Comparison of ENCODE assay signal across 13 mouse cellular contexts in genomic region chr14:101830116-101830515, GRCm38 (mm10).
DNase-seq lines count a peak whose midpoint lies in the region; ATAC-seq and TF ChIP-seq lines count a peak whose summit lies in the region.
"Had no signal": no experiment of that assay in that cellular context is flagged by ENCODE, and none has a peak within 500 bp of the region (broad histone marks: within the 10 kb centered on the region; RNA-seq: fewer than 3 reads in every experiment).

No protein-coding gene starts in this region.

- H3K9me3 ChIP-seq in hindbrain, embryonic 16.5 days (ENCODE audit: control insufficient read depth, low read length): no peaks in the 10 kb centered on the region
- no peaks in the 10 kb centered on the region for H3K9me3 ChIP-seq in hindbrain, embryonic 13.5 days
- H3K9me3 ChIP-seq: forebrain, embryonic 12.5 days; midbrain, embryonic 15.5 days had no signal

- no peak overlapping the region for H3K4me3 ChIP-seq in hindbrain, embryonic 16.5 days (ENCODE audit: low read length)
- H3K4me3 ChIP-seq in hindbrain, embryonic 13.5 days: no peak overlapping the region
- H3K4me3 ChIP-seq in gastrocnemius, adult 2 months: peak overlapping the region; percentile 19
- H3K4me3 ChIP-seq: forebrain, embryonic 12.5 days; midbrain, embryonic 15.5 days had no signal

- ATAC-seq in hindbrain, embryonic 16.5 days: peak; percentile 79; the same call in 1 of the 2 replicates
- ATAC-seq in hindbrain, embryonic 13.5 days (ENCODE audit: low FRiP score): no peak
- ATAC-seq: inflammation-experienced regulatory T-cells, adult 6 months; midbrain, embryonic 15.5 days had no signal

- no peak overlapping the region for H3K9ac ChIP-seq in hindbrain, embryonic 16.5 days (ENCODE audit: low read depth, low read length)
- H3K9ac ChIP-seq in hindbrain, embryonic 13.5 days: no peak overlapping the region
- H3K9ac ChIP-seq: forebrain, embryonic 12.5 days; midbrain, embryonic 15.5 days had no signal

- H3K4me1 ChIP-seq in hindbrain, embryonic 16.5 days (ENCODE audit: control insufficient read depth, insufficient read depth, low read depth, low read length): peaks cover 5% of the 10 kb centered on the region; the same call in 1 of the 2 replicates
- no peaks in the 10 kb centered on the region for H3K4me1 ChIP-seq in hindbrain, embryonic 13.5 days (replicated peaks)
- H3K4me1 ChIP-seq: forebrain, embryonic 12.5 days had no signal

- intact Hi-C loops in gastrocnemius, adult 2 months (cut with DNase I): no loop called here
- intact Hi-C loops in heart, postnatal 14 days (cut with DNase I): no loop called here

- no peak overlapping the region for H3K4me2 ChIP-seq in hindbrain, embryonic 16.5 days (ENCODE audit: low read length)
- H3K4me2 ChIP-seq in hindbrain, embryonic 13.5 days: no peak overlapping the region
- H3K4me2 ChIP-seq: forebrain, embryonic 12.5 days; midbrain, embryonic 15.5 days had no signal

- TF ChIP-seq CTCF in gastrocnemius, adult 2 months (IDR thresholded peaks at IDR 0.05): no peak

- WGBS in hindbrain, embryonic 16.5 days: 35% methylated on average over 6 of the region's 6 CpGs
- 67% methylated on average over 6 of the region's 6 CpGs for WGBS in hindbrain, embryonic 13.5 days

- no peaks in the 10 kb centered on the region for H3K36me3 ChIP-seq in hindbrain, embryonic 16.5 days (ENCODE audit: control insufficient read depth, insufficient read depth, low read length)
- no peaks in the 10 kb centered on the region for H3K36me3 ChIP-seq in hindbrain, embryonic 13.5 days
- H3K36me3 ChIP-seq: forebrain, embryonic 12.5 days; midbrain, embryonic 15.5 days had no signal

- no peak overlapping the region for H3K27ac ChIP-seq in hindbrain, embryonic 16.5 days (ENCODE audit: low read depth, low read length)
- H3K27ac ChIP-seq in hindbrain, embryonic 13.5 days: no peak overlapping the region
- H3K27ac ChIP-seq in gastrocnemius, adult 2 months: peak overlapping the region; percentile 38
- H3K27ac ChIP-seq: forebrain, embryonic 12.5 days; midbrain, embryonic 15.5 days had no signal

- DNase-seq in gastrocnemius, adult 2 months: peak; percentile 83
- DNase-seq in heart, postnatal 14 days: peak; percentile 47
- peak; percentile 15 for DNase-seq in lung, postnatal 14 days
- no peak for DNase-seq in right cerebral cortex, postnatal 10 days (ENCODE audit: low spot score in 2 of 2)
- no peak for DNase-seq in embryo, embryonic 9.5 days (ENCODE audit: extremely low spot score)
- DNase-seq: cerebellum, adult 9-10 months; liver; thymus, adult 2 months had no signal

- H3K27me3 ChIP-seq in hindbrain, embryonic 16.5 days (replicated peaks; ENCODE audit: control insufficient read depth, insufficient read depth, low read length): no peaks in the 10 kb centered on the region
- no peaks in the 10 kb centered on the region for H3K27me3 ChIP-seq in hindbrain, embryonic 13.5 days
- H3K27me3 ChIP-seq: forebrain, embryonic 12.5 days; midbrain, embryonic 15.5 days had no signal

Comparison
In these comparisons a context has a peak if more than half of its experiments do, and no peak if none do; other contexts are left out.
1. DNase-seq: peak in gastrocnemius, adult 2 months (single experiment), heart, postnatal 14 days (2 of 2) and lung, postnatal 14 days (single experiment); none in right cerebral cortex, postnatal 10 days (0 of 2) and embryo, embryonic 9.5 days (single experiment).